In the genomic region with DNA sequence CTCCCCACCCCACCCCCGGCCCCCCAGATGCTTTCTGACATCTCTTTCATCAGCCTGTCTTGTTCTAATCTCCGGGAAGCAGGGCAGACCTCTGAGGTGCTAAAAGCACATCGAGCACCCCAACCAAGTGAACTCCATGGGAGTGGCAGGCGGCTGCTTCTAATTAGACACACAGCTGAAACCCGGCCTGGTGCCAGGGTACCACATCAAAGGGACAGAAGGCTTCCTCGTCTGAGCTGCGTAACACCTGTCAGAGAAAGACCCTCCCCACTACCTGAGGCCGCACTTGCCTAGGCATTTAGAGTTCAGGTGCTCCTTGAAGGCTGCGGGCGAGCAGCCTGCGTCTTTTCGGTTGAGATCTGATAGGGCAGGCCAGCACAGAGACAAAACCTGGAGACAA, we compare ENCODE assay signal across 20 mouse cellular contexts. TPM values are rescaled to one million over a fixed set of nuclear protein-coding genes. Genes with fewer than 3 reads are reported as not detected.
A peak's percentile ranks its signal among the peaks of the same experiment; 100 is the strongest.
DNase-seq lines count a peak whose midpoint lies in the region; ATAC-seq and TF ChIP-seq lines count a peak whose summit lies in the region.
"Had no signal": no experiment of that assay in that cellular context is flagged by ENCODE, and none has a peak within 500 bp of the region (broad histone marks: within the 10 kb centered on the region; RNA-seq: fewer than 3 reads in every experiment).

No protein-coding gene starts in this region.

- peaks cover 78% of the 10 kb centered on the region for H3K4me1 ChIP-seq in heart, embryonic 10.5 days
- peaks cover 45% of the 10 kb centered on the region for H3K4me1 ChIP-seq in E14TG2a.4 (replicated peaks; ENCODE audit: low read depth, low read length)
- peaks cover 68% of the 10 kb centered on the region for H3K4me1 ChIP-seq in limb, embryonic 10.5 days

- H3K9me3 ChIP-seq in heart, embryonic 10.5 days: no peaks in the 10 kb centered on the region
- H3K9me3 ChIP-seq in E14TG2a.4 (ENCODE audit: low read length): no peaks in the 10 kb centered on the region
- H3K9me3 ChIP-seq in limb, embryonic 10.5 days (replicated peaks): no peaks in the 10 kb centered on the region
- H3K9me3 ChIP-seq: G1E; megakaryocyte, embryonic 14.5 days; midbrain, embryonic 15.5 days; stomach, embryonic 15.5 days had no signal

- no peak for ATAC-seq in frontal cortex, adult (ENCODE audit: low TSS enrichment)
- ATAC-seq: inflammation-experienced regulatory T-cells, adult 6 months; midbrain, embryonic 15.5 days had no signal

- intact Hi-C loops in heart, postnatal 36 days (cut with DNase I): no loop called here

- no peaks in the 10 kb centered on the region for H3K27me3 ChIP-seq in heart, embryonic 10.5 days (ENCODE audit: insufficient read depth, poor library complexity, severe bottlenecking)
- H3K27me3 ChIP-seq in E14TG2a.4 (ENCODE audit: insufficient read depth, low read length): no peaks in the 10 kb centered on the region
- no peaks in the 10 kb centered on the region for H3K27me3 ChIP-seq in limb, embryonic 10.5 days (ENCODE audit: low read depth, poor library complexity, severe bottlenecking)
- H3K27me3 ChIP-seq: midbrain, embryonic 15.5 days; stomach, embryonic 15.5 days had no signal

- H3K36me3 ChIP-seq in heart, embryonic 10.5 days: 0 out of 2 replicates have a peak, but pooled peaks cover 8% of the 10 kb centered on the region
- 0 out of 2 replicates have a peak, but pooled peaks cover 7% of the 10 kb centered on the region for H3K36me3 ChIP-seq in E14TG2a.4 (ENCODE audit: insufficient read depth, low read length)
- no peaks in the 10 kb centered on the region; the same call in 1 of the 2 replicates for H3K36me3 ChIP-seq in limb, embryonic 10.5 days
- H3K36me3 ChIP-seq: G1E; midbrain, embryonic 15.5 days; stomach, embryonic 15.5 days had no signal

- 52% methylated on average over 12 of the region's 12 CpGs for WGBS in heart, embryonic 10.5 days
- 30% methylated on average over 12 of the region's 12 CpGs for WGBS in limb, embryonic 10.5 days

- TF ChIP-seq CTCF in E14TG2a.4 (conservative IDR thresholded peaks at IDR 0.05; ENCODE audit: low read length): no peak

- no peak overlapping the region for H3K4me3 ChIP-seq in heart, embryonic 10.5 days
- peak overlapping the region; percentile 10; the same call in 1 of the 2 replicates for H3K4me3 ChIP-seq in E14TG2a.4 (replicated peaks; ENCODE audit: low read length)
- no peak overlapping the region for H3K4me3 ChIP-seq in limb, embryonic 10.5 days
- H3K4me3 ChIP-seq: erythroblast, embryonic 14.5 days; megakaryocyte, embryonic 14.5 days; midbrain, embryonic 15.5 days; stomach, embryonic 15.5 days had no signal

- H3K27ac ChIP-seq in heart, embryonic 10.5 days: peak overlapping the region; percentile 67; the same call in 1 of the 2 replicates
- 0 out of 2 replicates have a peak overlapping the region, but pooled peaks have one; percentile 30 for H3K27ac ChIP-seq in limb, embryonic 10.5 days
- H3K27ac ChIP-seq: liver, embryonic 14.5 days; midbrain, embryonic 15.5 days; stomach, embryonic 15.5 days had no signal

- no peak for DNase-seq in heart, embryonic 10.5 days (ENCODE audit: low spot score)
- no peak for DNase-seq in heart, postnatal 36 days
- DNase-seq in limb, embryonic 10.5 days (ENCODE audit: low spot score): no peak
- peak; percentile 63 for DNase-seq in thymus, postnatal 0 days (ENCODE audit: low spot score)
- DNase-seq in neural tube, embryonic 10.5 days (ENCODE audit: extremely low spot score, low spot score): no peak
- DNase-seq in lung, postnatal 25 days (ENCODE audit: low spot score): no peak
- DNase-seq: adrenal gland, adult 2 months; B cell, adult 2 months; cerebellum, adult 11-12 months; cerebellum, postnatal 36 days; kidney, adult 8-10 months had no signal

RNA-seq across cellular contexts. Expression of gene Slc25a51, which starts 56.0 kb away (rescaled TPM):
- 66.2 and 77.3 TPM in 2 replicates for polyA plus RNA-seq in heart, embryonic 10.5 days (2016; fragmentation: Nextera tagmentation; extraction: Ambion mirVana)
- 100 to 1,000 TPM; 107 to 111 TPM for total RNA-seq in heart, postnatal 36 days (2021)
- 75.6 and 85.1 TPM in 2 replicates for polyA plus RNA-seq in limb, embryonic 10.5 days (2016; fragmentation: Nextera tagmentation; extraction: Ambion mirVana)
- 38.6 and 41.8 TPM in 2 replicates for polyA plus RNA-seq in thymus, postnatal 0 days (2015; fragmentation: Nextera tagmentation; extraction: Ambion mirVana)
